Mouse (Mus musculus) T-helper 17 cell (primary cell): ENCODE measurements around the gene Tanc1.

ENCODE experiments used
- in situ Hi-C, 2 experiments: fragments of 300-600 bp; cut with MboI, MseI; formaldehyde crosslinking; loops; 1 replicate in 1 of 2; 2 replicates in 1 of 2; pipeline ENCODE4 v1.15.1; 2025; ENCODE audit warnings: high pct_unique_total_duplicates in 2 of 2

Tanc1 gene

GRCm38 (mm10) chr2:59648444-59648843 is 36.6 kb downstream of the Tanc1 start:
- in situ Hi-C loops, result no loop called here

GRCm38 (mm10) chr2:59651801-59652200 is 40.0 kb downstream of the Tanc1 start:
- in situ Hi-C loops, result no loop called here

GRCm38 (mm10) chr2:59652702-59653101 is 40.9 kb downstream of the Tanc1 start:
- in situ Hi-C loops, result no loop called here

GRCm38 (mm10) chr2:59653306-59654165 is 41.7 kb downstream of the Tanc1 start:
- in situ Hi-C loops, result no loop called here

- in situ Hi-C loops, result no loop called here
Observed at GRCm38 (mm10) chr2:59655471-59655870, 43.6 kb downstream of the Tanc1 start.

GRCm38 (mm10) chr2:59656680-59657079 is 44.8 kb downstream of the Tanc1 start:
- in situ Hi-C loops, result no loop called here

- in situ Hi-C loops, result no loop called here
Observed at GRCm38 (mm10) chr2:59659686-59660085, 47.8 kb downstream of the Tanc1 start.

GRCm38 (mm10) chr2:59660891-59661805 is 49.3 kb downstream of the Tanc1 start:
- in situ Hi-C loops, result no loop called here

- in situ Hi-C loops, result no loop called here
Observed at GRCm38 (mm10) chr2:59664803-59665567, 53.1 kb downstream of the Tanc1 start.

GRCm38 (mm10) chr2:59666533-59666932 is 54.7 kb downstream of the Tanc1 start:
- in situ Hi-C loops, result no loop called here

- in situ Hi-C loops, result no loop called here
Observed at GRCm38 (mm10) chr2:59670087-59671060, 58.5 kb downstream of the Tanc1 start.

GRCm38 (mm10) chr2:59671671-59672070 is 59.8 kb downstream of the Tanc1 start:
- in situ Hi-C loops, result no loop called here

- in situ Hi-C loops, result no loop called here
Observed at GRCm38 (mm10) chr2:59672086-59672485, 60.2 kb downstream of the Tanc1 start.

- in situ Hi-C loops, result no loop called here
Observed at GRCm38 (mm10) chr2:59672686-59673085, 60.8 kb downstream of the Tanc1 start.

GRCm38 (mm10) chr2:59673351-59673750 is 61.5 kb downstream of the Tanc1 start:
- in situ Hi-C loops, result no loop called here

- in situ Hi-C loops, result no loop called here
Observed at GRCm38 (mm10) chr2:59673877-59674276, 62.0 kb downstream of the Tanc1 start.

GRCm38 (mm10) chr2:59675270-59675995 is 63.6 kb downstream of the Tanc1 start:
- in situ Hi-C loops, result no loop called here

- in situ Hi-C loops, result no loop called here
Observed at GRCm38 (mm10) chr2:59676041-59676440, 64.2 kb downstream of the Tanc1 start.

GRCm38 (mm10) chr2:59676442-59676841 is 64.6 kb downstream of the Tanc1 start:
- in situ Hi-C loops, result no loop called here
